Mouse (Mus musculus) embryo, embryonic 11.5 days (tissue): ENCODE results near the gene Rbfox2.
A peak's percentile ranks its signal among the peaks of the same experiment; 100 is the strongest.
"Not testable (repeated sequence)": the region's sequence is repeated elsewhere in the genome, so short reads cannot be mapped to it uniquely, and the experiment has no call there.

Experiments used
- DNase-seq: peaks from one replicate; pipeline ENCODE4 v3.0.0-alpha.2; 2012; ENCODE audit warnings: low read depth, low spot score

Gene Rbfox2

GRCm38 (mm10) chr15:77066233-77066632 is 240.6 kb downstream of the Rbfox2 start:
- no peak for DNase-seq

GRCm38 (mm10) chr15:77065259-77065852 is 241.4 kb downstream of the Rbfox2 start:
- DNase-seq: no peak

- DNase-seq: no peak
Observed at GRCm38 (mm10) chr15:77062746-77063145, 244.1 kb downstream of the Rbfox2 start.

GRCm38 (mm10) chr15:77059416-77059815 is 247.4 kb downstream of the Rbfox2 start:
- not testable (repeated sequence) for DNase-seq

- no peak for DNase-seq
Observed at GRCm38 (mm10) chr15:77058566-77058965, 248.2 kb downstream of the Rbfox2 start.

GRCm38 (mm10) chr15:77056791-77057051 is 250.1 kb downstream of the Rbfox2 start:
- DNase-seq: no peak

GRCm38 (mm10) chr15:77056001-77056790 is 250.6 kb downstream of the Rbfox2 start:
- DNase-seq: no peak

GRCm38 (mm10) chr15:77054611-77055175 is 252.1 kb downstream of the Rbfox2 start:
- DNase-seq: no peak

GRCm38 (mm10) chr15:77053021-77053420 is 253.8 kb downstream of the Rbfox2 start:
- DNase-seq: no peak

GRCm38 (mm10) chr15:77052176-77052575 is 254.6 kb downstream of the Rbfox2 start:
- DNase-seq: no peak

GRCm38 (mm10) chr15:77050570-77050969 is 256.2 kb downstream of the Rbfox2 start, which contains the start of gene Mb:
Mb (minus strand) TSS chr15:77050670.
- no peak for DNase-seq

- DNase-seq: no peak
Observed at GRCm38 (mm10) chr15:77045609-77046008, 261.2 kb downstream of the Rbfox2 start.

GRCm38 (mm10) chr15:77044597-77045320 is 262.0 kb downstream of the Rbfox2 start, which contains the start of gene Apol6:
Apol6 (plus strand) TSS chr15:77044729.
- no peak for DNase-seq

GRCm38 (mm10) chr15:77040784-77041183 is 266.0 kb downstream of the Rbfox2 start:
- no peak for DNase-seq

GRCm38 (mm10) chr15:77039211-77039700 is 267.5 kb downstream of the Rbfox2 start:
- DNase-seq: no peak

GRCm38 (mm10) chr15:77037278-77038161 is 269.3 kb downstream of the Rbfox2 start:
- DNase-seq: peak; percentile 57

GRCm38 (mm10) chr15:77036989-77037277 is 269.9 kb downstream of the Rbfox2 start:
- DNase-seq: no peak

GRCm38 (mm10) chr15:77036320-77036988 is 270.4 kb downstream of the Rbfox2 start:
- DNase-seq: no peak

- DNase-seq: no peak
Observed at GRCm38 (mm10) chr15:77035643-77036042, 271.2 kb downstream of the Rbfox2 start.

GRCm38 (mm10) chr15:77034526-77034925 is 272.3 kb downstream of the Rbfox2 start:
- no peak for DNase-seq

- no peak for DNase-seq
Observed at GRCm38 (mm10) chr15:77031271-77031670, 275.5 kb downstream of the Rbfox2 start.
